Mouse (Mus musculus) heart, adult 8-10 months (tissue): Measurements from ENCODE around the gene Prph. TPM values are rescaled to one million over a fixed set of nuclear protein-coding genes. Genes with fewer than 3 reads are reported as not detected.
"Not testable (repeated sequence)": the region's sequence is repeated elsewhere in the genome, so short reads cannot be mapped to it uniquely, and the experiment has no call there.

Experiments
- DNase-seq: peaks from one replicate; pipeline ENCODE4 v3.0.0; 2022; ENCODE audit warnings: low spot score
- total RNA-seq, 4 experiments: library from RNA; stranded (reverse); gene quantifications; 2 replicates each; pipeline ENCODE4 v1.2.4; 2022

Gene Prph
- total RNA-seq, 4 experiments from 2014 or later = 0.16 to 1.4 (median 0.47) TPM

DNA sequence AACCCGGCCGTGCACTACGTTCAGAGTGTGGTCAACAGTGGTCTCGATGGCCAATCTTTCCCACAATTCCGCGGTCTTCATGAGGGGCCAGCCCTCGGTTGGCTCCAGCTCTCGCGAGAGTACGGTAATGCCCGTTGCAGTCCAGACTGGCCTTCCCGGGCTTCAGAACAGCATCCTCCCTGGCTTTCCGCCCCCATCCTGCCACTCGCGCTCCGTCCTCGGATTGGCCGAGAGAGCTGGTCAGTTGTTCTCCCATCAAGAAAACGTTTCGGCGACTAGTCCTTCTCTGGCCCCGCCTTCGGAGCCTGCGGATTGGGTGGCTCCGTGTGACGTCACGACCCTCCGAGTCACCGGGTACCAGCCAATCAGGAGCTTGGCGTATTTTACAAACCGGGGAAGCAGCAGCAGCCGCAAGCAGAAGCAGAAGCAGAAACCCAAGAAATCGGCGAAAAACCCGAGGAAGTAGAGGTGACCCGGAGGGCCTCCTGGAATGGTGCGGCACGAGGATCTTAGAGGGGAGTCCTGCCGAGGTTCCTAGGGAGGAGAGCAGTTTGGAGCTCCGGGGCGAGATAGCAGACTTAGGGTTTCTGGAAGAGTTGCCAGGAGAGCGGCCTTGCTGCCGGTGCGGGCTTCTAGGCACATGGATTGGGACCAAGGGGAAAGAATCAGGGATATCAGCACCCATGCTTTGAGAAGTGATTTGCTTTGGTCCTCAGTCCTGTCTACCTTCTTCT lies 19.8 kb downstream of the Prph start:
- peak; percentile 98 for DNase-seq

GRCm38 (mm10) chr15:99076011-99076410 lies 21.0 kb downstream of the Prph start:
- DNase-seq = not testable (repeated sequence)

- no peak for DNase-seq
Measured at GRCm38 (mm10) chr15:99078181-99078910, 23.4 kb downstream of the Prph start.

DNA sequence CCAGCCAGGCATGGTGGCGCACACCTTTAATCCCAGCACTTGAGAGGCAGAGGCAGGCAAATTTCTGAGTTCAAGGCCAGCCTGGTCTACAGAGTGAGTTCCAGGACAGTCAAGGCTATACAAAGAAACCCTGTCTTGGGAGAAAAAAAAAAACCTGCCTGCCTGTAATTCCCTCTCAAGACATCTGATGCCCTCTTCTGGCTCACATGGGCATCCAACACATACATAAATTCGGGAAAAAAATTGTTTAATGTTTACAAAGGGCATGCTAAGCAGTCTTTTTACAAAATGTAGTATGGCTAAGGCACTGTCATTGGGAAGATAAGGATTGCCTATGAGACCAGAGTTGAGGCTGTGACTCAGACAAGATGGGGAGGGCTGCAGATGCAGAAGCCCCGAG lies 24.8 kb downstream of the Prph start:
- no peak for DNase-seq

DNA sequence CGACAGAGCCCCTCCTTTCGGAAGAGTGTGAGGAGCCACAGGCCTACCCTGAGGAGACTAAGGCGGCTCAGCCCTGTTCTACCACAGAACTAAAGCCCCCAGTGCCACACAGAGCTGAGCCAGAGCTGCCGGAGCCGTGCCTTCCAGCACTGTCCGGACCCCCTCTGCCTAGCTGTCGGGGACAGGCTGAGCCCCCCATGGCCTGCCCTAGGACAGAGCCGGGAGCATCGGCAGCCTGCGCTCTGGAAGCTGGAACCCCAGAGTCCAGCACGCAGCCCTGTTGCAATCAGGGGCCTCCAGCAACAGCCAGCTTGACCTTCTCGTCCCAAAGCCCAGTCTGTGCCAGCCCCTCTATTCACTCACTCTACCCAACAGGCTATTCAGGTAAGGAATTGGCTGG lies 27.3 kb downstream of the Prph start:
- no peak for DNase-seq

DNA sequence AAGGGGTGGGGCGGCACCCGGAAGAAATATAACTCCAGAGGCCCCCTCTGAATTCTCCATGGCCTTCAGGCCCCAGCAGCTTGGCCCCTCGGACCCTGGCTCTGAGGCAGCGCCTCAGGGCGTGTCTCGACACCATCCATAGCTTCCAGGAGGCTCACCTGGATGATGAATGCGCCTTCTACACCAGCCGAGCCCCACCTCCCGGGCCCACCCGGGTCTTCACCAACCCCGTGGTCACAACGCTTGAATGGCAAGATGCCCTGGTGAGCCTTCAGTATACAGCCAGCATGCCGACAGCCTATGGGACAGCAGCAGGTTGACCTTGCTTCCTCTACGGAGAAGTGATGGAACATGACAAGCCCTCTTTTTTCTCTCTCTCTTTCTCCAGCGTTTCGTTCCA lies 27.9 kb downstream of the Prph start:
- DNase-seq = no peak

DNA sequence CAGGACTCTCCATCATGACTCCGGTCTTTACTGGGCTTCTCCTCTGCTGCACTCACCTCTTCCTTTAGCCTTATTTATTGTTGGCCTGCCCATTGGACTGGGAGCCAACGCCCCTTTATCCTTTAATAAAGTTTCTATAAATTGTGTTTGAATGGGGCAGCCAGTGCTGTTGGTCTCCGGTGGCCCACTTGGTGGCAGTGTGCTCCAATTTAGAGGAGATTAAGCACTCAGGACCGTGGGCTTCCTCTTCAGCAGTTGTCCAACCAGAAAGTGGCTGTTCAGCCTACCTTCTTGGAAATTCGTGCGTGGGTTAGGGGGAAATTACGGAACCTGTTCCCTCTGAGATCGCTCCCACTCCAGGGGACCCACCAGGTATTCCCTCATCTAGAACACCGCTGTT lies 28.3 kb downstream of the Prph start:
- DNase-seq = no peak

GRCm38 (mm10) chr15:99083867-99084557 lies 29.0 kb downstream of the Prph start:
- no peak for DNase-seq

GRCm38 (mm10) chr15:99084618-99085017 lies 29.6 kb downstream of the Prph start:
- no peak for DNase-seq

DNA sequence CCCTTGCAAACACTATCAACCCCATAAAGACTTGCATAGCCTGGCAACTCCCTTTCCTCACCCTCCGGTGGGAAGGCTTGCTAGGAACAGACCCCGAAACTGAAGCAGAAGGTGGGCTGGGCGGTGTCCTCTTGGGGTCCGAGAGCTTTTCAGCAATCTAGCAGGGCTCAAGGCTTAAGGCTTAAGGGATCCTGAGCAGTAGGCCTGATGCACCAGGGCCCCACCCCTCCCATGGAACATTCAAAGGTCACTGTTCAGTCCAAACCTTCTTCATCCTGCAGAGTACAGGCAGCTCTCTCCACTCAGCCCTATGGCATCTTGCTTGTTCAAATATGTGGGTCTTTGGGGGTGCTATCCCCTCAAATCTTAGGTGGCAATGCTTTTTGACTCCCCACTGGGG lies 31.0 kb downstream of the Prph start:
- DNase-seq = no peak

GRCm38 (mm10) chr15:99087253-99088075 lies 32.5 kb downstream of the Prph start, which contains the start of gene C1ql4:
Gene C1ql4, minus strand, starts transcription at chr15:99087817.
- DNase-seq = no peak

GRCm38 (mm10) chr15:99088292-99088691 lies 33.3 kb downstream of the Prph start:
- DNase-seq = peak; percentile 45

GRCm38 (mm10) chr15:99089069-99089468 lies 34.1 kb downstream of the Prph start:
- no peak for DNase-seq

GRCm38 (mm10) chr15:99092870-99093269 lies 37.9 kb downstream of the Prph start, which contains the start of gene Dnajc22:
Gene Dnajc22, plus strand, starts transcription at chr15:99093170.
- DNase-seq = no peak

GRCm38 (mm10) chr15:99093291-99094258 lies 38.6 kb downstream of the Prph start:
- no peak for DNase-seq

- DNase-seq = no peak
Measured at GRCm38 (mm10) chr15:99094631-99095270, 39.8 kb downstream of the Prph start.

- no peak for DNase-seq
Measured at GRCm38 (mm10) chr15:99095356-99095755, 40.4 kb downstream of the Prph start.

DNA sequence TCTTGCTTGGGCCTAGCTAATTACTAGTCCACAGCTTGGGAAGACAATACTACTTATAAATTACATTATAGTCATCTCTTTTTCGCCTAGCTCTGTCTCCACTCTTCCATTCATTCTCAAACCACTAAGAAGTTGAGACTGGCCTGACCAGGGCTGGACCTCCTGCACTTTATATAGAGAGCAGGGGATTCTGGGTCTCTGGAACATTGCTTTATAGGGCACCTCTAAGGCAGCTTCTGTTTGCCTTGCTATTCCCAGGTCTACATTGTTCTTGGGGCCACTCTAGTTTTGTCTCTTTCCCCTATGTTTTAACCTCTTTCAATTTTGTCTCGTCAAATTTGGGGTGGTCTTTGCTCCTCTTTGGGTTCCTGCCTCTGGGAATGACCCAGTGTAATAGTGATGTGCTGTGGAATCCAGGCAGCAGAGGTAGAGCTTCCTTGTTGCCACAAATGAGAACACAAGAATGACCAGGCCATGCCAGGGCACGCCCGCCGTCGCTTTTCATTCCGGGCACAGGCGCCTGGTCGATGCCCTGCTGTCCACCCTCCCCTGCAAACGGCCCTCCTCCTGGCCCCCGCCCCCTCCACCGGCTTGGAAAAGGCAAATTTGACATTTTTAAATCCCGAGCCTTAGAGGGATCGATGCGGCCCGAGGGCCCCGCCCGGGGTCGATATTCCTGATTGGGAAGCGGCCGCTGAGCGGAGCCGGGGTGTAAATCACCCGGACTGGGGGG lies 41.3 kb downstream of the Prph start:
- DNase-seq = no peak
